Mouse (Mus musculus) brain, embryonic 14.5 days (tissue): ENCODE results near the gene Hcar1.

Experiments
- CTCF ChIP-seq: fragments of 200-500 bp; IDR thresholded peaks from 2 replicates; pipeline ENCODE4 v1.5.1; 2012; ENCODE audit warnings: inconsistent platforms, mild to moderate bottlenecking, moderate library complexity, borderline replicate concordance; ENCODE audit not compliant: insufficient read depth, insufficient read length; ENCODE audit errors: extremely low read depth
- POLR2A ChIP-seq: fragments of 200-500 bp; IDR thresholded peaks from 2 replicates; pipeline ENCODE4 v1.6.1; 2012; ENCODE audit warnings: mild to moderate bottlenecking, inconsistent platforms, borderline replicate concordance; ENCODE audit not compliant: poor library complexity, insufficient read depth, insufficient read length, severe bottlenecking; ENCODE audit errors: extremely low read depth

DNA sequence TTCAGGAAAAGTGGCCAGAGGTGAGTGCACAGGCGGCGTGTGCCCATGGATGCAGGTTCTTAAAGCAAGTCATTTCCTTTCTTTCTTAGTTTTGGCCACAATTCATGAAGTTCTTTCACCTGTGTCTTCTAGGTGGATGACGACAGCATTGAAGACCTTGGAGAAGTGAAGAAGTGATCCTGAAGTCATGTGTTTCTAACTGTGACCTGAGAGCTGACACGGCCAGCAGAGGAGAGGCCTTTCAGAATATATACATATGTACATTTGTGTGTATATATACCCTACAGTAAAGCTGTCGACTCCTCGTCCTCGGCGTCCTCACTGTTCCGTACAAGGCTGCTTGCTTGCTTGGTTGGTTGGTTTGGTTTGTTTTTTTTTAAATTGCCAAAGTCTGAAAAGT is 47.3 kb upstream of the Hcar1 start, which contains the start of gene Gm43518:
- TF ChIP-seq CTCF (no peak), POLR2A (no peak)
